Mouse (Mus musculus) G1E (cell line): ENCODE results near the gene Tmem150a. TPM values are rescaled to one million over a fixed set of nuclear protein-coding genes. Genes with fewer than 3 reads are reported as not detected.
A peak's percentile ranks its signal among the peaks of the same experiment; 100 is the strongest.

Source experiments
- ATAC-seq: 2 replicates; pipeline ENCODE4 v1.8.0; 2016; ENCODE audit warnings: mild to moderate bottlenecking; ENCODE audit not compliant: insufficient number of reproducible peaks, poor library complexity, low FRiP score, severe bottlenecking; ENCODE audit errors: extremely low read depth
- DNase-seq: peaks from one replicate; pipeline ENCODE4 v3.0.0; 2012; ENCODE audit warnings: low spot score
- H3K27me3 ChIP-seq: 2 replicates; pipeline ENCODE4 v1.6.1; 2012; ENCODE audit warnings: mild to moderate bottlenecking, low read length, inconsistent platforms; ENCODE audit not compliant: insufficient read depth
- H3K36me3 ChIP-seq: replicated peaks from 2 replicates; pipeline ENCODE3; 2012; ENCODE audit warnings: mild to moderate bottlenecking, inconsistent platforms
- H3K4me1 ChIP-seq: 2 replicates; pipeline ENCODE4 v1.6.1; 2012; ENCODE audit warnings: low read depth, low read length, inconsistent platforms, mixed read lengths; ENCODE audit not compliant: insufficient read depth
- H3K4me3 ChIP-seq: 2 replicates; pipeline ENCODE4 v1.5.1; 2012; ENCODE audit warnings: low read depth, mild to moderate bottlenecking, inconsistent platforms, low read length, moderate library complexity, mixed read lengths
- H3K9me3 ChIP-seq: replicated peaks from 2 replicates; pipeline ENCODE4 v1.6.1; 2012; ENCODE audit warnings: inconsistent platforms
- CTCF ChIP-seq: IDR thresholded peaks from 2 replicates; pipeline ENCODE4 v1.5.1; 2012; ENCODE audit warnings: low read depth, low read length, inconsistent platforms, mixed read lengths
- GATA1 ChIP-seq: IDR thresholded peaks from 2 replicates; pipeline ENCODE4 v1.6.1; 2012; ENCODE audit warnings: borderline replicate concordance, low read length, inconsistent platforms, mixed read lengths
- GATA2 ChIP-seq: IDR thresholded peaks from 2 replicates; pipeline ENCODE4 v1.6.1; 2012; ENCODE audit warnings: low read depth, low read length, inconsistent platforms, borderline replicate concordance
- POLR2AphosphoS5 ChIP-seq: IDR thresholded peaks from 2 replicates; pipeline ENCODE4 v1.6.1; 2012; ENCODE audit warnings: low read depth, low read length, inconsistent platforms; ENCODE audit not compliant: insufficient replicate concordance
- TAL1 ChIP-seq: conservative IDR thresholded peaks from 2 replicates; pipeline ENCODE4 v1.6.1; 2012; ENCODE audit warnings: low read depth, low read length, inconsistent platforms, mixed read lengths
- polyA plus RNA-seq: library from polyadenylated mRNA; stranded (reverse); fragments of >175 nt; gene quantifications from 2 replicates; pipeline ENCODE4 v1.2.3, GENCODE M21; 2012
- total RNA-seq, 2 experiments: library from RNA; stranded (forward) in 1 of 2; stranded (reverse) in 1 of 2; fragments of 200-1000 nt in 1 of 2; fragments of >200 nt in 1 of 2; fragmentation: Nextera tagmentation in 1 of 2; gene quantifications; 2 replicates each; pipeline ENCODE4 v1.2.3; 2014 to 2017

Gene Tmem150a
- total and polyA plus RNA-seq, 3 experiments: 0.55 to 6.0 (median 5.1) TPM

DNA sequence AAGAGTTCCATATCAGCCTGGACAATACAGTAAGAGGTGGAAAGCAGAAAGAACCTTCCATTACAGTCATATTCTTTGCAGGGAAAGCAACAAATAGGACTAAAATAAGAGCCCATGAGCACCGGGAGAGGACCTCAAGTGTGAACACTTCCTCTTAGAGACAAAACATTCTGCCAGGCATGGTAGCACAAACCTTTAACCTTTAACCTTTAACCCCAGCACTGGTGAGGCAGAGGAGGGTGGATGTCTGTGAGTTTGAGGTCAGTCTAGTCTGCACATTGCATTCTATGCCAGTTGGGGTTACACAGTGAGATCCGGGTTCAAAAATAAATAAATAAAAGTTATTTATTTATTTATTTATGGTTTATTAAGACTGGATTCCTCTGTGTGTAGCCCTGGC, 14.8 kb upstream of the Tmem150a start:
- H3K4me1 ChIP-seq: peaks cover 40% of the 10 kb centered on the region
- TF ChIP-seq POLR2AphosphoS5 (no peak), CTCF (no peak), GATA1 (no peak), TAL1 (no peak), GATA2 (no peak)
- H3K4me3 ChIP-seq: no peak overlapping the region
- ATAC-seq (no peak), DNase-seq (no peak)
- H3K27me3 ChIP-seq: no peaks in the 10 kb centered on the region
- H3K36me3 ChIP-seq: peaks cover 78% of the 10 kb centered on the region
- no peaks in the 10 kb centered on the region for H3K9me3 ChIP-seq

DNA sequence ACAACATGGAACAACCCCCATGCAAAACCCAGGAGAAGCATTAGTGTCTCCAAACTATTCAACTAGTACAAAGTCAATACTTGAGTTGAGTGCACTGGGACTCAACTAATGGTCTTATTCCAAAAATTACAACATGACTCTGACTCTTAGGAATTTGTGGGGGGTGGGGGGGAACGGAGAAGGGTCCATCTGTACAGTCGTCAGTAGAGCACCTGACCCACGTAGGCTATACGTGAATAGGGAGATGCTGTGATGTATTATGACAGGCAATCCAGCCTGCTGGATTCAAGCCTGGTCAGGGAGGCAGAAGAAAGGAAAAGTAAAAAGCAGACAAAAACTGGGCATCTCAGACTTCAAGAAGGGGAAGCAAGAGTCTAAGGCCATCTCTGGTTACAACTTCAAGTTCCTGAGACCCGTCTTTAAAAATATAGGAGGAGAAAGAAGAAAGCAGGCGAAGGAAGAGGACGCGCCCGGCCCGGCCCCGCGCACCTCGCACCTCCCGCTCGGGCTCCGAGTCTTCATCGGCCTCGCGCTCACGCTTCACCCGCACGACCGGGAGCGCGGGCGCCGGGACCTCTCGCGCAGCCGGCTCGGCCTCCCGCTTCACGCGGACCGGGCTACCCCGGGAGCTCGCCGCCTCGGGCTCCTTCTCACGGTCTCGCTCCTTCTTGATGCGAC, 10.7 kb upstream of the Tmem150a start:
- H3K36me3 ChIP-seq: peaks cover 52% of the 10 kb centered on the region
- no peak for TF ChIP-seq TAL1
- TF ChIP-seq POLR2AphosphoS5: no peak
- no peaks in the 10 kb centered on the region for H3K9me3 ChIP-seq
- H3K27me3 ChIP-seq: no peaks in the 10 kb centered on the region
- no peak for ATAC-seq
- DNase-seq: no peak
- peak overlapping the region; percentile 90 for H3K4me3 ChIP-seq
- H3K4me1 ChIP-seq: peaks cover 67% of the 10 kb centered on the region

DNA sequence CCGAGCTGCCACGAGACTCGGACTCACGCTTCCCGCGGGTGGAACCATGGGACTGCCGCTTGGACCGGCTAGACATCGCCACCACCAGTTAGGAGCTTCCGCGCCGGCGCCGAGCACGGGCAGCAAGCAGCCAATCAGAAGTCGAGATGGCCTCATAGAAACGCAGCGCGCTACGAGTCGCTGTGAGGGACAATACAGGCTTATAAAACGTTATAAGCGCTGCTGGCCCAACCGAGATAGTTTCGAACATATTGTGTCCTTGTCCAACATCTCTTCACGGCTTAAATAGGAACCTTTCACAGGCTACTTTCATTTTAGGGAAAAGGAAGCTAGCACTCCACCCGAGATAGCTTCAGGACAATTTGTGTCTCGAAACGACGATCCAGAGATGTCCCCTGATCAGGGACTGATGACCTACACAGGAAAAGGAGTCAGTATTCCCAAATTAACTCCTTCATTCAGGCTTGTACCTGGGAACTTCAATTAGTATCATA, 10.1 kb upstream of the Tmem150a start, which contains the start of gene Usp39:
Gene Usp39, minus strand, starts transcription at position 111 of the 494 bp plus-strand sequence.
- Histone ChIP-seq H3K4me1 (peaks cover 70% of the 10 kb centered on the region), H3K36me3 (peaks cover 52% of the 10 kb centered on the region), H3K4me3 (peak within 1 kb of the TSS; percentile 90), H3K9me3 (no peaks in the 10 kb centered on the region), H3K27me3 (no peaks in the 10 kb centered on the region)
- no peak for TF ChIP-seq TAL1
- TF ChIP-seq GATA2: no peak
- TF ChIP-seq POLR2AphosphoS5: no peak; the same call in 1 of the 2 replicates
- TF ChIP-seq GATA1: no peak
- no peak for TF ChIP-seq CTCF
- DNase-seq (peak; percentile 83), ATAC-seq (peak; percentile 78)

DNA sequence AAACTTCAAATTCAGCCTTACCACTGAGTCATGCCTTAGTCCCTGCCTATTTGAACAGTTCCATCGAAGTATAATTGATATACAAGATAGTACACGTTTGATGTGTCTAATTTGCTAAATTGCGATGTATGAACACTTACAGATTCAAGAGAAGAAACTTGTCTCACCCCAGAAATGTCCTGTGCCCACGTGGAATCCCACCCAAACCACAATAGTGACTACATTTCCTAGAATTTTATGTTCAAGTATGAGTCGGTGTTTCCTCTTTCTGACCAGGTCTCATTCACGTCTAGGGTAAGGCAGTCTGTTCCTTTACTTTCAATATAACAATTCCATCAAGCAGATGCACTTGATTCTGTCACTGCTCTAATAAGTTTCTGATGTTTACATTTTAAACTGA, 9.6 kb upstream of the Tmem150a start:
- peaks cover 52% of the 10 kb centered on the region for H3K36me3 ChIP-seq
- H3K4me1 ChIP-seq: peaks cover 72% of the 10 kb centered on the region
- DNase-seq (peak; percentile 31), ATAC-seq (no peak)
- no peaks in the 10 kb centered on the region for H3K27me3 ChIP-seq
- TF ChIP-seq CTCF (no peak), TAL1 (no peak), GATA1 (no peak), GATA2 (no peak), POLR2AphosphoS5 (no peak)
- no peaks in the 10 kb centered on the region for H3K9me3 ChIP-seq
- peak overlapping the region; percentile 10; the same call in 1 of the 2 replicates for H3K4me3 ChIP-seq

DNA sequence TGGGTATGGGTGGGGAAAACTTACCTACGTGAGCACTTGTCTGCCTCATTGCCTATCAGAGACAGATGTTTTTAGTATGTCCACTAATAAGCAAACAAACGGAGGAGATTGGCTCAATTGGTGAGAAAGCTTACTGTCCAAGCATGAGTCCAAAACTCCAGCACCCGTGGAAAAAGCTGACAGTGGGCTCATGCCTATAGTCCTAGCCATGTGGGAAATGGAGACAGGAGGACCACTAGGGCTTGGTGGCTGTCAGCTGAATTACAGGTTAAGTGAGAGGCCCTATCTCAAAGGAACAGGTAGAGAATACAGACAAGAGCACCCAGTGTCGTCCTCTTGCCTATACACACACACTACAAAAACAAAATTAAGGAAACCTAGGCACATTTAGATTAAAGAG, 9.0 kb upstream of the Tmem150a start:
- no peaks in the 10 kb centered on the region for H3K27me3 ChIP-seq
- H3K4me3 ChIP-seq: peak overlapping the region; percentile 55; the same call in 1 of the 2 replicates
- no peak for DNase-seq
- TF ChIP-seq GATA1 (no peak), POLR2AphosphoS5 (no peak), CTCF (no peak), TAL1 (no peak), GATA2 (no peak)
- no peaks in the 10 kb centered on the region for H3K9me3 ChIP-seq
- H3K36me3 ChIP-seq: peaks cover 52% of the 10 kb centered on the region
- H3K4me1 ChIP-seq: peaks cover 73% of the 10 kb centered on the region
- no peak for ATAC-seq

DNA sequence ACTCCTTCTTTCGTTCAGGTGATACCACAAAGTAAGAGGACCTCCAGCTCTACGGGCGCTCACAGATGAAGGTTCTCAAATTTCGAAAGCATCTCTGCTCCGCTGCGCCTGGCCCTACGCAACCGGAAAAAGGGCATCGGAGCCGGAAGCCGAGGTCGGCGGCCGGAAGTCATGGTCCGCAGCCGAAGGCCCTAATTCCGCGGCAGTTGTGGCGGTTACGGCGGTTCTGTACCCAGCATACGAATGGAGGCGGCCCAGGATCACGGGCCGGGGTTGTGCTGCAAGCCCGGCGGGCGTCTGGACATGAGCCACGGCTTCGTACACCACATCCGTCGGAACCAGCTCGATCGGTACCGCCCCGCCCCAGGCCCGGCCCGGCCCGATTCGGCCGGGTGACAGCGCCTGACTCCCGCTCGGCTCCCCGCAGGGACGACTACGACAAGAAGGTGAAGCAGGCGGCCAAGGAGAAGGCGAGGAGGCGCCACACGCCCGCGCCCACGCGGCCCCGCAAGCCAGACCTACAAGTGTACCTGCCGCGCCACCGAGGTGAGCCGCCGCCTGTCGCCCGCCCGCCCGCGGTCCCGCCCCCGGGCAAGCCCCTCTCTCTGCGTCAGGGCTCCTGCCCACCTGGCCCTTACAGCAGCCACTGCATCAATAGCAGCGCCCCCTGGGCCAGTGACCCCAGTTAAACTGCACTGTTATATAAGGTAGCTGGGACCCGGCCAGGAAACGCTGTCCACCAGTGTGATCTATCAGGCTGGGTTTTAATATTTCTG, 7.9 kb upstream of the Tmem150a start, which contains the start of gene 0610030E20Rik:
Gene 0610030E20Rik, plus strand, starts transcription at position 152 of the 776 bp plus-strand sequence.
- peaks cover 71% of the 10 kb centered on the region for H3K4me1 ChIP-seq
- H3K9me3 ChIP-seq: no peaks in the 10 kb centered on the region
- DNase-seq (peak; percentile 62), ATAC-seq (peak; percentile 16; the same call in 1 of the 2 replicates)
- H3K4me3 ChIP-seq: peak within 1 kb of the TSS; percentile 91
- H3K27me3 ChIP-seq: no peaks in the 10 kb centered on the region
- peaks cover 46% of the 10 kb centered on the region for H3K36me3 ChIP-seq
- TF ChIP-seq CTCF: no peak
